Mouse (Mus musculus) limb, embryonic 14.5 days (tissue): ENCODE measurements around the gene Evx2. TPM values are rescaled to one million over a fixed set of nuclear protein-coding genes. Genes with fewer than 3 reads are reported as not detected.

Source experiments
- ATAC-seq: fragments of 200-750 bp; cut with Nextera tagmentation; 2 replicates; pipeline ENCODE4 v1.8.0; 2017; ENCODE audit warnings: low read depth, moderate number of reproducible peaks, moderate TSS enrichment; ENCODE audit not compliant: low FRiP score
- DNase-seq: peaks from one replicate; pipeline ENCODE4 v3.0.0-alpha.2; 2015; ENCODE audit warnings: low spot score
- H3K27ac ChIP-seq: fragments of 300-500 bp; sonication (generic); replicated peaks from 2 replicates; pipeline ENCODE4 v1.5.1; 2014; ENCODE audit warnings: low read depth, mild to moderate bottlenecking, low read length, moderate library complexity, mixed read lengths
- H3K27me3 ChIP-seq: fragments of 300-500 bp; sonication (generic); 2 replicates; pipeline ENCODE4 v1.6.1; 2014; ENCODE audit warnings: low read length, mixed read lengths; ENCODE audit not compliant: control insufficient read depth, insufficient read depth
- H3K36me3 ChIP-seq: fragments of 300-500 bp; sonication (generic); 2 replicates; pipeline ENCODE4 v1.6.1; 2014; ENCODE audit warnings: mild to moderate bottlenecking, low read length, moderate library complexity, mixed read lengths; ENCODE audit not compliant: control insufficient read depth, insufficient read depth
- H3K4me1 ChIP-seq: fragments of 300-500 bp; sonication (generic); 2 replicates; pipeline ENCODE4 v1.6.1; 2014; ENCODE audit warnings: antibody characterized with exemption, low read length, mixed read lengths; ENCODE audit not compliant: control insufficient read depth, insufficient read depth
- H3K4me2 ChIP-seq: fragments of 300-500 bp; sonication (generic); replicated peaks from 2 replicates; pipeline ENCODE4 v1.6.1; 2014; ENCODE audit warnings: low read depth, mild to moderate bottlenecking, low read length, moderate library complexity; ENCODE audit not compliant: severe bottlenecking
- H3K4me3 ChIP-seq: fragments of 300-500 bp; sonication (generic); replicated peaks from 2 replicates; pipeline ENCODE4 v1.5.1; 2014; ENCODE audit warnings: low read length
- H3K9ac ChIP-seq: fragments of 300-500 bp; sonication (generic); 2 replicates; pipeline ENCODE4 v1.6.1; 2014; ENCODE audit warnings: mild to moderate bottlenecking, low read depth, low read length, moderate library complexity; ENCODE audit not compliant: severe bottlenecking
- H3K9me3 ChIP-seq: fragments of 300-500 bp; sonication (generic); 2 replicates; pipeline ENCODE4 v1.6.1; 2016; ENCODE audit warnings: low read length; ENCODE audit not compliant: control insufficient read depth
- POLR2A ChIP-seq: fragments of 200-500 bp; IDR thresholded peaks from 2 replicates; pipeline ENCODE4 v1.8.0; 2012; ENCODE audit warnings: inconsistent platforms, mild to moderate bottlenecking, moderate library complexity, borderline replicate concordance; ENCODE audit not compliant: insufficient read depth, insufficient read length; ENCODE audit errors: extremely low read depth
- WGBS: fragments of 180-500 bp; shearing (Covaris S2); extraction: QIAGEN DNeasy Blood & Tissue Kit; methylation state at CpG from one replicate; pipeline ENCODE4 v1.1.7; 2014; 5-methylcytosine and 5-hydroxymethylcytosine counted together
- polyA plus RNA-seq, 2 experiments: library from polyadenylated mRNA; depleted of rRNA in 1 of 2; stranded (reverse) in 1 of 2; unstranded in 1 of 2; fragments of >200 nt; fragmentation: Nextera tagmentation in 1 of 2; extraction: Ambion mirVana in 1 of 2; gene quantifications; 2 replicates each; pipeline versions ENCODE4 v1.2.1 to v1.2.3; 2012 to 2014

Gene Evx2
- polyA plus RNA-seq, 2 experiments: 2.3 to 8.9 TPM

- no peak for TF ChIP-seq POLR2A
- WGBS: 2% methylated on average over 26 of the region's 26 CpGs
- DNase-seq: no peak
- Histone ChIP-seq H3K4me2 (peak overlapping the region; percentile 96), H3K4me3 (peak overlapping the region; percentile 74), H3K27me3 (peaks cover 32% of the 10 kb centered on the region), H3K4me1 (peaks cover 5% of the 10 kb centered on the region; the same call in 1 of the 2 replicates), H3K9me3 (no peaks in the 10 kb centered on the region), H3K9ac (peak overlapping the region; percentile 99), H3K27ac (peak overlapping the region; percentile 97), H3K36me3 (0 out of 2 replicates have a peak, but pooled peaks cover 10% of the 10 kb centered on the region)
- no peak for ATAC-seq
Measured at GRCm38 (mm10) chr2:74679596-74679971, 20.2 kb upstream of the Evx2 start.

- H3K36me3 ChIP-seq: 0 out of 2 replicates have a peak, but pooled peaks cover 6% of the 10 kb centered on the region
- H3K4me3 ChIP-seq: peak within 1 kb of the TSS; percentile 74
- WGBS: 8% methylated on average over 15 of the region's 15 CpGs
- H3K9ac ChIP-seq: peak within 1 kb of the TSS; percentile 99
- H3K4me2 ChIP-seq: peak within 1 kb of the TSS; percentile 96
- H3K27ac ChIP-seq: peak within 1 kb of the TSS; percentile 97
- peaks cover 37% of the 10 kb centered on the region for H3K27me3 ChIP-seq
- no peaks in the 10 kb centered on the region for H3K9me3 ChIP-seq
- TF ChIP-seq POLR2A: no peak
- DNase-seq (no peak), ATAC-seq (no peak)
- peaks cover 10% of the 10 kb centered on the region; the same call in 1 of the 2 replicates for H3K4me1 ChIP-seq
Measured at GRCm38 (mm10) chr2:74678891-74679595, 19.7 kb upstream of the Evx2 start, which contains the start of gene Hoxd11. Gene Hoxd11 (plus strand): TSS chr2:74679557.

GRCm38 (mm10) chr2:74677106-74677505 is 17.7 kb upstream of the Evx2 start:
- no peak for DNase-seq
- Histone ChIP-seq H3K27me3 (peaks cover 35% of the 10 kb centered on the region; the same call in 1 of the 2 replicates), H3K27ac (peak overlapping the region; percentile 97)

GRCm38 (mm10) chr2:74676376-74677052 is 17.2 kb upstream of the Evx2 start:
- H3K4me1 ChIP-seq: peaks cover 17% of the 10 kb centered on the region
- no peaks in the 10 kb centered on the region for H3K36me3 ChIP-seq
- DNase-seq (no peak), ATAC-seq (no peak)
- H3K9me3 ChIP-seq: no peaks in the 10 kb centered on the region
- H3K4me3 ChIP-seq: peak overlapping the region; percentile 74
- peak overlapping the region; percentile 97 for H3K27ac ChIP-seq
- peaks cover 30% of the 10 kb centered on the region; the same call in 1 of the 2 replicates for H3K27me3 ChIP-seq
- 16% methylated on average over 9 of the region's 9 CpGs for WGBS
- no peak for TF ChIP-seq POLR2A
- peak overlapping the region; percentile 99 for H3K9ac ChIP-seq
- peak overlapping the region; percentile 96 for H3K4me2 ChIP-seq

More at GRCm38 (mm10) chr2:74677106-74677505, 17.7 kb upstream of the Evx2 start:
- H3K36me3 ChIP-seq: no peaks in the 10 kb centered on the region
- H3K9me3 ChIP-seq: no peaks in the 10 kb centered on the region
- peak overlapping the region; percentile 96 for H3K4me2 ChIP-seq
- peak overlapping the region; percentile 74 for H3K4me3 ChIP-seq
- peak overlapping the region; percentile 99 for H3K9ac ChIP-seq
- WGBS: 24% methylated on average over 2 of the region's 2 CpGs
- peaks cover 17% of the 10 kb centered on the region for H3K4me1 ChIP-seq
- no peak for ATAC-seq
- TF ChIP-seq POLR2A: no peak

GRCm38 (mm10) chr2:74675666-74676282 is 16.4 kb upstream of the Evx2 start:
- Histone ChIP-seq H3K27me3 (peaks cover 30% of the 10 kb centered on the region; the same call in 1 of the 2 replicates), H3K36me3 (peaks cover 2% of the 10 kb centered on the region; the same call in 1 of the 2 replicates), H3K4me2 (peak overlapping the region; percentile 96), H3K4me3 (peak overlapping the region; percentile 74), H3K9ac (peak overlapping the region; percentile 99), H3K27ac (peak overlapping the region; percentile 97), H3K9me3 (no peaks in the 10 kb centered on the region), H3K4me1 (peaks cover 17% of the 10 kb centered on the region)
- WGBS: 11% methylated on average over 17 of the region's 24 CpGs
- 0 out of 2 replicates have a peak, but pooled peaks have one; percentile 30 for TF ChIP-seq POLR2A
- no peak for DNase-seq
- no peak for ATAC-seq
